Mouse (Mus musculus): ENCODE measurements around the gene Parp3. TPM values are rescaled to one million over a fixed set of nuclear protein-coding genes. Genes with fewer than 3 reads are reported as not detected.
A peak's percentile ranks its signal among the peaks of the same experiment; 100 is the strongest.

Parp3 gene
- total and polyA plus RNA-seq, 2 experiments from 2014 or later = 2.8 to 7.2 TPM

- H3K9ac ChIP-seq (replicated peaks; ENCODE audit: low read depth, low read length) = peak within 1 kb of the TSS; percentile 84
- TF ChIP-seq CTCF (IDR thresholded peaks at IDR 0.05; ENCODE audit: low read depth) = no peak
- no peak for TF ChIP-seq EP300 (IDR thresholded peaks at IDR 0.05; ENCODE audit: low read depth)
- under 1% methylated on average over 45 of the region's 74 CpGs for WGBS
- H3K4me1 ChIP-seq (ENCODE audit: control insufficient read depth, insufficient read depth) = peaks cover 66% of the 10 kb centered on the region
- peak within 1 kb of the TSS; percentile 72 for H3K4me3 ChIP-seq (ENCODE audit: low read depth, low read length)
- H3K4me2 ChIP-seq (ENCODE audit: low read depth, low read length) = peak within 1 kb of the TSS; percentile 65
- no peaks in the 10 kb centered on the region for H3K36me3 ChIP-seq (replicated peaks; ENCODE audit: control insufficient read depth, insufficient read depth, low read length)
- H3K27me3 ChIP-seq (ENCODE audit: control insufficient read depth, insufficient read depth, low read length) = no peaks in the 10 kb centered on the region
- no peaks in the 10 kb centered on the region for H3K9me3 ChIP-seq (replicated peaks; ENCODE audit: control insufficient read depth, low read length)
- H3K27ac ChIP-seq (ENCODE audit: low read depth) = peak within 1 kb of the TSS; percentile 78
- peak; percentile 71 for ATAC-seq (ENCODE audit: insufficient read depth, low read depth)
- DNase-seq (ENCODE audit: low spot score) = peak; percentile 63
These were observed 23.3 kb downstream of the Parp3 start, which contains the start of gene Pcbp4 for GRCm38 (mm10) chr9:106453271-106454070. Pcbp4 (plus strand) TSS chr9:106453291.

- WGBS = 5% methylated on average over 7 of the region's 7 CpGs
- no peak for TF ChIP-seq EP300 (IDR thresholded peaks at IDR 0.05; ENCODE audit: low read depth)
- Histone ChIP-seq H3K27ac (ENCODE audit: low read depth) (peak overlapping the region; percentile 78; the same call in 1 of the 2 replicates), H3K4me3 (ENCODE audit: low read depth, low read length) (peak overlapping the region; percentile 72), H3K4me2 (ENCODE audit: low read depth, low read length) (peak overlapping the region; percentile 65), H3K36me3 (replicated peaks; ENCODE audit: control insufficient read depth, insufficient read depth, low read length) (no peaks in the 10 kb centered on the region), H3K4me1 (ENCODE audit: control insufficient read depth, insufficient read depth) (peaks cover 70% of the 10 kb centered on the region), H3K27me3 (ENCODE audit: control insufficient read depth, insufficient read depth, low read length) (no peaks in the 10 kb centered on the region), H3K9ac (replicated peaks; ENCODE audit: low read depth, low read length) (no peak overlapping the region), H3K9me3 (replicated peaks; ENCODE audit: control insufficient read depth, low read length) (no peaks in the 10 kb centered on the region)
- no peak for ATAC-seq (ENCODE audit: insufficient read depth, low read depth)
- DNase-seq (ENCODE audit: low spot score) = no peak
These were observed 23.9 kb downstream of the Parp3 start for GRCm38 (mm10) chr9:106452821-106453220.

- H3K27me3 ChIP-seq (ENCODE audit: control insufficient read depth, insufficient read depth, low read length) = no peaks in the 10 kb centered on the region
- WGBS = 63% methylated on average over 6 of the region's 6 CpGs
- H3K36me3 ChIP-seq (replicated peaks; ENCODE audit: control insufficient read depth, insufficient read depth, low read length) = no peaks in the 10 kb centered on the region
- H3K27ac ChIP-seq (ENCODE audit: low read depth) = no peak overlapping the region
- no peak for DNase-seq (ENCODE audit: low spot score)
- H3K4me1 ChIP-seq (ENCODE audit: control insufficient read depth, insufficient read depth) = peaks cover 69% of the 10 kb centered on the region
- H3K4me3 ChIP-seq (ENCODE audit: low read depth, low read length) = no peak overlapping the region
- H3K4me2 ChIP-seq (ENCODE audit: low read depth, low read length) = no peak overlapping the region
- ATAC-seq (ENCODE audit: insufficient read depth, low read depth) = no peak
- TF ChIP-seq CTCF (IDR thresholded peaks at IDR 0.05; ENCODE audit: low read depth) (no peak), EP300 (IDR thresholded peaks at IDR 0.05; ENCODE audit: low read depth) (no peak)
- H3K9me3 ChIP-seq (replicated peaks; ENCODE audit: control insufficient read depth, low read length) = no peaks in the 10 kb centered on the region
- no peak overlapping the region for H3K9ac ChIP-seq (replicated peaks; ENCODE audit: low read depth, low read length)
These were observed 24.4 kb downstream of the Parp3 start for GRCm38 (mm10) chr9:106452351-106452750.

- ATAC-seq (ENCODE audit: insufficient read depth, low read depth) (no peak), DNase-seq (ENCODE audit: low spot score) (no peak)
- Histone ChIP-seq H3K36me3 (replicated peaks; ENCODE audit: control insufficient read depth, insufficient read depth, low read length) (no peaks in the 10 kb centered on the region), H3K27me3 (ENCODE audit: control insufficient read depth, insufficient read depth, low read length) (no peaks in the 10 kb centered on the region), H3K9me3 (replicated peaks; ENCODE audit: control insufficient read depth, low read length) (no peaks in the 10 kb centered on the region), H3K9ac (replicated peaks; ENCODE audit: low read depth, low read length) (no peak overlapping the region), H3K4me3 (ENCODE audit: low read depth, low read length) (no peak overlapping the region), H3K27ac (ENCODE audit: low read depth) (no peak overlapping the region), H3K4me2 (ENCODE audit: low read depth, low read length) (no peak overlapping the region), H3K4me1 (ENCODE audit: control insufficient read depth, insufficient read depth) (peaks cover 64% of the 10 kb centered on the region)
- TF ChIP-seq CTCF (IDR thresholded peaks at IDR 0.05; ENCODE audit: low read depth) = no peak
- no peak for TF ChIP-seq EP300 (IDR thresholded peaks at IDR 0.05; ENCODE audit: low read depth)
- 63% methylated on average over 2 of the region's 2 CpGs for WGBS
These were observed 24.9 kb downstream of the Parp3 start for GRCm38 (mm10) chr9:106451899-106452298.

- no peak overlapping the region for H3K9ac ChIP-seq (replicated peaks; ENCODE audit: low read depth, low read length)
- H3K27ac ChIP-seq (ENCODE audit: low read depth) = no peak overlapping the region
- no peak overlapping the region for H3K4me2 ChIP-seq (ENCODE audit: low read depth, low read length)
- H3K4me3 ChIP-seq (ENCODE audit: low read depth, low read length) = no peak overlapping the region
- H3K27me3 ChIP-seq (ENCODE audit: control insufficient read depth, insufficient read depth, low read length) = no peaks in the 10 kb centered on the region
- H3K36me3 ChIP-seq (replicated peaks; ENCODE audit: control insufficient read depth, insufficient read depth, low read length) = no peaks in the 10 kb centered on the region
- H3K4me1 ChIP-seq (ENCODE audit: control insufficient read depth, insufficient read depth) = peaks cover 58% of the 10 kb centered on the region
- no peaks in the 10 kb centered on the region for H3K9me3 ChIP-seq (replicated peaks; ENCODE audit: control insufficient read depth, low read length)
- WGBS = 75% methylated on average over 11 of the region's 11 CpGs
- TF ChIP-seq EP300 (IDR thresholded peaks at IDR 0.05; ENCODE audit: low read depth) = no peak
- TF ChIP-seq CTCF (IDR thresholded peaks at IDR 0.05; ENCODE audit: low read depth) = no peak
- no peak for ATAC-seq (ENCODE audit: insufficient read depth, low read depth)
- DNase-seq (ENCODE audit: low spot score) = no peak
These were observed 25.5 kb downstream of the Parp3 start for GRCm38 (mm10) chr9:106451298-106451697.
